Mouse (Mus musculus) thymus, postnatal 4 days (tissue): ENCODE measurements around the gene Trarg1.
"Not testable (repeated sequence)": the region's sequence is repeated elsewhere in the genome, so short reads cannot be mapped to it uniquely, and the experiment has no call there.

Source experiments
- DNase-seq: peaks from one replicate; pipeline ENCODE4 v3.0.0; 2021

Gene Trarg1

DNA sequence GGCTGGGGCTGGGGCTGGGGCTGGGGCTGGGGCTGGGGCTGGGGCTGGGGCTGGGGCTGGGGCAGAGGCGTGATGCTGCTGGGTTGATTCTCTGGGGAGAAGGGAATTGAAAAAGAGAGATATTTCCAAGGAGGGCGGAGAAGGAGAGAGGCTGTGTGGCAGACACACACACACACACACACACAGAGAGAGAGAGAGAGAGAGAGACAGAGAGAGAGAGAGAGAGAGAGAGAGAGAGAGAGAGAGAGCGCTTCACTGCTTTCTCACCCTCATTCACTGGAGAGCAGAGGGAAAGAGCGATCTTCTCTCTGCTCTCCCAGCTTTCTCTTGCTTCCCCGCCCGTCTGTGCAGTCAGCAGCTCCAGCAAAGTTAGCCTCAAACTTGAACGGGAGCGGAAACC, at the start of gene Trarg1:
TSS of gene Trarg1 (plus strand) at position 301 of the 400 bp plus-strand sequence.
- DNase-seq, result not testable (repeated sequence)

GRCm38 (mm10) chr11:76630023-76630422, 49.6 kb upstream of the Trarg1 start:
- no peak for DNase-seq

- no peak for DNase-seq
Measured at GRCm38 (mm10) chr11:76630487-76630886, 49.1 kb upstream of the Trarg1 start.

DNA sequence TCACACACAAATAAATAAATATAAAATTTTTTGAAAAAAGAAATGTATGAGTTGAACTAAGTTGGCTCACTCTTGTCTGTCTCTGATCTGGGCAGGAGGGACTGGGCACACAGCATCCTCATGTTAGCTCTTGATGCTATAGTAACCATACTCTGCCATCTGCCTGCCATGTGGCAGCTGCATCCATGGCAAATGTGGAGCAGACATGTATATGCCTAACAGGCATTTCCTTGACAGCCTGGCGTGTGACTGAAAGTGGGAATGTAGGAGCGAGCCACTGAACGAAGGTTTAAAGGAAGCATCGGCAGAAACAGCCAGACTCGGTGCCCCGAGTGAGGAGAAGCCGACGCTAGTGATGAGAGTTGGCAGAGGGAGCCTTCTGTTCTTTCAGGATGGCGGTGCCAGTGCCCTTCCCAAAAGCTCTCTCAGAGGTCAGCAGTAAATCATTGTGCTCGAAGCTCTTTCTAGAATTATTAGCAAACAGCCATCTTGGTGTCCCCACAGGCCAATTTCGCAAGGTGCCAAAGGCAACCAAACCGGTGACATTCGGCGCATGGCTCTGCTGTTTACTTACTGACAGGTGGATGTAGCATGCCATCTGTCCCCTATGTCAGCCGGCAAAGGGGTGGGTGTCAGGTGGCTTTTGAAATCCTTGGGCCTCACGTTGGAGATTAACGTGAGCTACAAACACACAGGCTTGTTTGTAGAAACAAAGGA, 40.2 kb upstream of the Trarg1 start:
- no peak for DNase-seq

DNA sequence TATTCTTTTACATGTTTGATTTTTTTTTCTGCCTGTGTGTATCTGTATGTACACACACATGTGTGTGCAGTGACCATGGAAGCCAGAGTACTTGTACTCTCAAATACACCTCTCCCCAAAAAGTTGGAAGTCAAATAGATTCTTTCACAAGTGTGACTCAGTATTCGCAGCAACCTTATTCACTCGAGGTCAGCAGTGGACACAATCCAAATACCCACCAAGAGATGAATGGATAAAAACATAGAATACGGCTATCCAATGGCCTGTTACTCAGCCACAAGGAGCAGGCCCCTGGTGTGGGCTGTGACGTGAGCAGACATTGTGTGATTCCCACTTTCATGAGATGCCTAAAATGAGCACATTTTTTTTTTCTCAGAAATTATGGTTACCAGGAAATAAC, 39.4 kb upstream of the Trarg1 start:
- no peak for DNase-seq

DNA sequence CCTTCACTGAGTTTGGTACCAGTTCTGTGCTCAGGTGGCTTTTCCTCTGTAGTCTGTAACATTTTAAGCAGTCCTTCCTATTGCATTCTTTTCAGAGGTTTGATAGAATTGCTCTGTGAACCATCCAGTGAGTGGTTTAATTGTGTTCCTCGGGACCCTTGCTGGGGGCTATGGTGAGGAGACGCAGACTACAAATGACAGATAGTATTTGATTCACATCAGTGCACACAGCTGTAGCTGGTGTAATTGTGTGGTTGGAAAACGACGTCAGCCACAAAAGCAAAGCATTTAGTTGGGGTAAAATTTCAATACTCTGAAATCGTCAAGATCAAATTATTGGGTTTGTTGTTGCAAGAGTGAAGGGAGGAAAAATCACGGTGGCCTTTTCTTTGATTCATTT, 35.4 kb upstream of the Trarg1 start:
- no peak for DNase-seq

DNA sequence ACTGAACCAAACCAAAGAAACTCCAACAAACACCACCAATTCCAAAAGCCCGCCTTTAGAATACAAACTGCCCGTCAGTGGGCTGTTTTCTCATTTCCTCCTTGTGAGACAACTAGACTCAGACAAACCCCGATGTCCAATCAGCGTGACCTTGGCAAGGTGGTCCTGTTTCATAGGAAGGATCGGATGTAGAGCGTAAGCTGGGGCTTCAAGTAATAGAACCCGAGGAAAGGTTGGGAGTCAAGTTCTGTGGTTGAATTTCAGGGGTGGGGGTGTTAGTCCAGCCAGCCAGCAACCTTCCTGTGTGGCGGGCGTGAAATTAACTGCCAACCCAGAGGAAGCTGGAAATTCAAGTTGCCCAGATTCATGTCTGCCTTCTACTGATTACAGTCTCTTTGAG, 34.6 kb upstream of the Trarg1 start:
- no peak for DNase-seq

DNA sequence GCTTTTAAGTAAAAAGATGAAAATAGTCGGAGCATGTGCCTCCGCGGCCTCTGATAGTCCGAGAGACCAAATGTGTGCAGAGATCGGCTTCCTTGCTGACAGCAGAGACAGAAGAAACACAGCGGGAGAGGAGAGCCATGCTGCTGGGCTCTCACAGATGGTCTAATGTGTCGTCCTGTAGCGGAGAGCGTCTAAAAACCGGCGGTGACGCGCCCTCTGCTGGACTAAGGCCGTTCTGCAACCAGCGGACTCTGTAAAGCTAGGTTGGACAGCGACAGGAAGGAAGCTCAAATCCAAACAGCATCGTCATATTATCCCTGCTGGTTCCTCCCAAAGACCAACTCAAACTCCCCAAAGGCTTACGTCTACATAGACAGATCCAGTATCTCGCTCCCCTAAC, 33.7 kb upstream of the Trarg1 start:
- DNase-seq, result peak; percentile 94

GRCm38 (mm10) chr11:76647062-76647461, 32.5 kb upstream of the Trarg1 start:
- no peak for DNase-seq

GRCm38 (mm10) chr11:76647500-76647899, 32.1 kb upstream of the Trarg1 start:
- DNase-seq, result peak; percentile 87

- DNase-seq, result no peak
Measured at GRCm38 (mm10) chr11:76650862-76651560, 28.6 kb upstream of the Trarg1 start.

DNA sequence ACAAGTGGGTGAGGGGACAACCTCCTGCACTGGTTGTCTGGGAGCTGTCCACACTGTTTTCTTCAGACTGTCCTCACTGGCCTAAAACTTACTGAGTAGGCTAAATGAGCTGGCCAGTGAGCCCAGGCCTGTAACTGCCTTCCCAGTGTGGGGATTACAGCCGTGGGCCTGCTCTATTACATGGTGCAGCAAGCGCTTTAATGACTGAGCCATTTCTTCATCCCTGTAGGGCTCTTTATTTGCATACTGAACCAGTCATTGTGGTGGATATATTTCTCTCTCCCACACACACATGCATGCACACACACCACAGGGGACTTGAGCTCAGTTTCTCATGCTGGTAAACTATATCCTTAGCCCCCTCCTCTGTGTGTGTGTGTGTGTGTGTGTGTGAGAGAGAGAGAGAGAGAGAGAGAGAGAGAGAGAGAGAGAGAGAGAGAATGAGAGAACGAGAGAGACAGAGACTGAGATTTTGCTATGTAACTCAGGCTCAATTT, 26.7 kb upstream of the Trarg1 start:
- DNase-seq, result no peak

- peak; percentile 54 for DNase-seq
Measured at GRCm38 (mm10) chr11:76655106-76655505, 24.5 kb upstream of the Trarg1 start.

GRCm38 (mm10) chr11:76657450-76657970, 22.1 kb upstream of the Trarg1 start:
- no peak for DNase-seq

DNA sequence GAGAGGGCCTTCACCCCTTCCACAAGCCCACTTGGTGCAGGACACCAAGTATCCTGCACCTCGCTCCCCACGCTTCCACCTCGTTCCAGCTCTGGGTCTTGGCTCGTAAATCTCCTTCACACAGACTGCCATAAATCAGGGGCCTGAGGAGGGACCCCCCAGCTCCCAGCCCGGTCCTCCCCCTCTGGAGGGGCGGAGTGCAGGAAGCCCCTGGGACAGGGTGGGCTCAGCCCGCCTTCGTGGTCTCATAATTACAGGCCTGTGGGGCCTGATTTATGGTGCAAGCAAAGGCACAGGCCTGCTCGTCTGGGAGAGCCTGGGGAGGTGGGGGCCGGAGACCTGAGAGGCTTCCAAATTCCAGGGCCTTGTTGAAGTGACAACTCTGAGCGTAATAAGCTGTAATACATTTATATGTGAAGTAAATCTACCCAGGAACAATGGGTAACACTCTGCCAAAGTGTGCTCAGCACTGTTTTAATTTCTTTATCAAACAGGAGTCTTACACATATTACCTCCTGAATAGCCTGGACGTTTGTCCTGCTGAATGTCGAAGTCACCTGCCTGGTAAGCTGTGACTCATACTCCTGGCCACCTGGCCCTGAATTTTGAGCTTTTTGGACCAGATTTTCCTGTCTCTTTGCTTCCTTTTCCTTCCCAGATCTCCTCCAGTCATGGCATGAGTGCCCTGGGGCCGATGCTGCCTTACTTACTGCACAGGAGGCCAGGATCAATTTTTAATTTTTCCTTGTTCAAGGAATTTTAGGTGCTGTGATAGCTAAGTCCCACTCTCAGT, 20.3 kb upstream of the Trarg1 start:
- no peak for DNase-seq

GRCm38 (mm10) chr11:76661790-76662468, 17.7 kb upstream of the Trarg1 start:
- DNase-seq, result no peak

GRCm38 (mm10) chr11:76666002-76666649, 13.5 kb upstream of the Trarg1 start:
- DNase-seq, result no peak

DNA sequence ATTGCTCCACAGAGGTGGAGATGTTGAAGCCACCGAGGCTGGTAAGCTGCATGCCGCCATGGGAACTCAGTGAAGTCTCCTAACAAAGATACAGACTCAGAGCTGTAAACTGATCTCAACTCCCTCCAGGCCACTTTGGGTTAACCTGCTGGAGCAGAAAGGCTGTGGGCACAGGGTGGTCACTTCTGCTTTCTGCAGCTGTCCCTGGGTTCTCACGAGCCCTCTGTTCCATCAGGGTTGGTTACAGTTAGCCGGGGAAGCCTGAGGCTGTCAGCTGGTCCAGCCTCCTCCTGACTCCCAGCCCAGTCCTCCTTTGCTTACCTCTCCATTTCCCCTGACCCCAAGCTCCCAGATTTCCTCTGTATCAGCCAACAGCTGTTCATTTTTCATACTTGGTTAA, 11.8 kb upstream of the Trarg1 start:
- no peak for DNase-seq

GRCm38 (mm10) chr11:76671871-76672475, 7.6 kb upstream of the Trarg1 start, which contains the start of gene Bhlha9:
Bhlha9 (plus strand) TSS chr11:76672470.
- no peak for DNase-seq

DNA sequence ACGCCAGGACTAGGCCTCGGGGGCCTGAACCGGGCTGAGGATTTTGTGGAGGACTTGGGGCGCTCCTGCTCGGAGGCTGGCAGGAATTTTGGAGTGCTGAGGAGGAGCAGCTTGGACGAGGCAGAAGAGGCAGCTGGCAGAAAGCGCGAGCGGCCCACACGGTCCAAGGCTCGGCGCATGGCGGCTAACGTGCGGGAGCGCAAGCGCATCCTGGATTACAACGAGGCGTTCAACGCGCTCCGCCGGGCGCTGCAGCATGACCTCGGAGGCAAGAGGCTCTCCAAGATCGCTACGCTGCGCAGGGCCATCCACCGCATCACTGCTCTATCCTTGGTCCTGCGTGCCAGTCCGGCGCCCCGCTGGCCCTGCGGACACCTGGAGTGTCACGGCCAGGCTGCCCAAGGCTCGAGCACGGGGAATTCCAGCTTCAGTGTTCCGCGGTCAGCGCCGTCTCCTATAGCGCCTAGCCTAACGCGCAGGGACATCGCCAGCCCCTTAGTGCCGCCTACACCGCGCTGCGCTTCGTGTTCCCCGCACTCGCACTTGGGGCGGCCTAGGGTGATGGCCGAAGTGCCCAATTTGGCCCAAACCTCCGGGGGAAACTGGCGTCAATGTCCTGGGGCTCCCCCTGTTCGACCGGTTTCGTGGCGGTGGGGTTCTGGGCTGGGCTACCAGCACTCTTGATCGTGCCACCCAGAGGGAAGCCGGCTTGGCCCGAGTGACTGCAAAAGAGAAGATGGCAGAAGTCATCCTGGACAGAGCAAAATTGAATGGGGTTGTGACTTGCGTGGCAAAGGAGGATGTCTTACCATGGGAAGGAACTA, 6.8 kb upstream of the Trarg1 start:
- DNase-seq, result no peak

- no peak for DNase-seq
Measured at GRCm38 (mm10) chr11:76674199-76674598, 5.4 kb upstream of the Trarg1 start.
